Mouse (Mus musculus) liver, postnatal 0 days (tissue): ENCODE data around the gene Mb.

ENCODE experiments used
- CTCF ChIP-seq: sonication (generic); IDR thresholded peaks from 2 replicates; pipeline ENCODE4 v1.5.1; 2016; ENCODE audit warnings: antibody characterized with exemption, low read depth
- EP300 ChIP-seq: IDR thresholded peaks from 2 replicates; pipeline ENCODE4 v1.6.1; 2016; ENCODE audit warnings: antibody characterized with exemption, low read depth, mild to moderate bottlenecking

DNA sequence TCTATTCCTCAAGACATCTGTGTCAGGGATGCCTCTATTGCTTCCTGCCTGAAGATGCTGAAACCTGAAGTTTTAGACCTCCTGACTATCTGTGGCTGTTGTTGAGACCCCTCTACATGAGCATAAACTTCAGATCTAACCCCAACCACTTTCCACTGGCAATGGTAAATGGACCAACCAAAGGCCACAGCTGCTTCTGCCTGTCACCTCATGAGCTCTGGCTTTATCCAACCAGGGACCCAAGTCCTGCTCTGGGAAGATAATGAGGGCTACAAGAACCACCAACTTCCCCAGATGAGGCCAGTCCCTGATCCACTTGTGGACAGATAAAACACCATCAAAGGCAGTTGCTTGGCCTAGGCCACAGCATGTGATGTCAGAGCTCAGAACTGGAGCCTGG lies 32.6 kb downstream of the Mb start:
- TF ChIP-seq CTCF (no peak), EP300 (no peak)
